Mouse (Mus musculus) heart, embryonic 14.5 days (tissue): ENCODE data around the gene Cttnbp2nl. TPM values are rescaled to one million over a fixed set of nuclear protein-coding genes. Genes with fewer than 3 reads are reported as not detected.

Experiments
- ATAC-seq: fragments of 200-750 bp; cut with Nextera tagmentation; 2 replicates; pipeline ENCODE4 v1.8.0; 2017; ENCODE audit warnings: low read depth, moderate TSS enrichment; ENCODE audit not compliant: insufficient number of reproducible peaks, insufficient read depth, low FRiP score
- H3K27ac ChIP-seq, 2 experiments: fragments of 200-500 bp in 1 of 2; fragments of 300-500 bp in 1 of 2; sonication (generic) in 1 of 2; replicated peaks in 1 of 2; 2 replicates each; pipeline ENCODE4 v1.5.1; 2012 to 2014; ENCODE audit warnings: low read depth in 2 of 2, low read length in 2 of 2, control low read depth in 1 of 2, mild to moderate bottlenecking in 1 of 2, mixed read lengths in 1 of 2; ENCODE audit not compliant: control insufficient read depth in 1 of 2, insufficient read depth in 1 of 2
- H3K27me3 ChIP-seq: fragments of 300-500 bp; sonication (generic); 2 replicates; pipeline ENCODE4 v1.6.1; 2014; ENCODE audit warnings: mild to moderate bottlenecking, low read length, control low read depth; ENCODE audit not compliant: control insufficient read depth, insufficient read depth
- H3K36me3 ChIP-seq: fragments of 300-500 bp; sonication (generic); 2 replicates; pipeline ENCODE4 v1.6.1; 2014; ENCODE audit warnings: mild to moderate bottlenecking, control low read depth, low read length, mixed read lengths; ENCODE audit not compliant: control insufficient read depth, insufficient read depth
- H3K4me1 ChIP-seq, 2 experiments: fragments of 200-500 bp in 1 of 2; fragments of 300-500 bp in 1 of 2; sonication (generic) in 1 of 2; 2 replicates each; pipeline ENCODE4 v1.6.1; 2012 to 2014; ENCODE audit warnings: low read length in 2 of 2, control low read depth in 1 of 2, mixed read lengths in 1 of 2; ENCODE audit not compliant: control insufficient read depth in 2 of 2, insufficient read depth in 2 of 2
- H3K4me2 ChIP-seq: fragments of 300-500 bp; sonication (generic); 2 replicates; pipeline ENCODE4 v1.6.1; 2014; ENCODE audit warnings: mild to moderate bottlenecking, low read length
- H3K4me3 ChIP-seq, 2 experiments: fragments of 200-500 bp in 1 of 2; fragments of 300-500 bp in 1 of 2; sonication (generic) in 1 of 2; 2 replicates each; pipeline ENCODE4 v1.5.1; 2012 to 2014; ENCODE audit warnings: low read length in 2 of 2, mild to moderate bottlenecking in 2 of 2, control low read depth in 1 of 2, low read depth in 1 of 2, moderate library complexity in 1 of 2; ENCODE audit not compliant: control insufficient read depth in 1 of 2, insufficient read depth in 1 of 2
- H3K9ac ChIP-seq: fragments of 300-500 bp; sonication (generic); 2 replicates; pipeline ENCODE4 v1.6.1; 2014; ENCODE audit warnings: mild to moderate bottlenecking, low read length
- H3K9me3 ChIP-seq: fragments of 300-500 bp; sonication (generic); 2 replicates; pipeline ENCODE4 v1.6.1; 2016; ENCODE audit warnings: low read length, control low read depth; ENCODE audit not compliant: control insufficient read depth
- WGBS: fragments of 180-500 bp; shearing (Covaris S2); extraction: QIAGEN DNeasy Blood & Tissue Kit; methylation state at CpG from one replicate; pipeline ENCODE4 v1.1.7; 2014; 5-methylcytosine and 5-hydroxymethylcytosine counted together
- polyA plus RNA-seq: library from polyadenylated mRNA; unstranded; fragments of >200 nt; fragmentation: Nextera tagmentation; extraction: Ambion mirVana; gene quantifications from 2 replicates; pipeline ENCODE4 v1.2.1, GENCODE M21; 2014

Gene Cttnbp2nl
- polyA plus RNA-seq, 1 experiment from 2014 or later, result 22.8 TPM

- whole genome bisulfite sequencing, result 10% methylated on average over 23 of the region's 23 CpGs
- ATAC-seq, result peak; percentile 64; the same call in 1 of the 2 replicates
- Histone ChIP-seq H3K36me3 (no peaks in the 10 kb centered on the region), H3K4me2 (peak overlapping the region; percentile 54), H3K27me3 (no peaks in the 10 kb centered on the region), H3K27ac (0 out of 4 replicates have a peak overlapping the region, but pooled peaks of 1 of the 2 experiments have one; percentile 73), H3K9me3 (no peaks in the 10 kb centered on the region), H3K9ac (peak overlapping the region; percentile 47; the same call in 1 of the 2 replicates), H3K4me1 (peaks cover 17 to 31% of the 10 kb centered on the region in 2 experiments), H3K4me3 (peak overlapping the region in 1 of 2 experiments; percentile 13; a peak in 1 of 4 replicates)
Measured at GRCm38 (mm10) chr3:104992709-104993388, 60.1 kb downstream of the Cttnbp2nl start.

- Histone ChIP-seq H3K27ac (no peak overlapping the region), H3K9ac (no peak overlapping the region), H3K4me1 (peaks cover 13 to 23% of the 10 kb centered on the region in 2 experiments), H3K27me3 (no peaks in the 10 kb centered on the region), H3K4me2 (no peak overlapping the region), H3K36me3 (no peaks in the 10 kb centered on the region), H3K9me3 (no peaks in the 10 kb centered on the region), H3K4me3 (no peak overlapping the region)
- 74% methylated on average over 5 of the region's 5 CpGs for WGBS
- ATAC-seq, result no peak
Measured at GRCm38 (mm10) chr3:104991703-104992102, 61.2 kb downstream of the Cttnbp2nl start.

- no peaks in the 10 kb centered on the region for H3K9me3 ChIP-seq
- H3K27me3 ChIP-seq, result no peaks in the 10 kb centered on the region
- no peak overlapping the region for H3K9ac ChIP-seq
- no peak overlapping the region for H3K27ac ChIP-seq
- H3K36me3 ChIP-seq, result no peaks in the 10 kb centered on the region
- peaks cover 0 to under 1% of the 10 kb centered on the region in 2 experiments; a peak in 1 of 4 replicates for H3K4me1 ChIP-seq
- 69% methylated on average over 5 of the region's 5 CpGs for WGBS
- no peak for ATAC-seq
- H3K4me2 ChIP-seq, result no peak overlapping the region
- H3K4me3 ChIP-seq, result no peak overlapping the region
Measured at GRCm38 (mm10) chr3:104987884-104988283, 65.1 kb downstream of the Cttnbp2nl start.

- Histone ChIP-seq H3K9me3 (no peaks in the 10 kb centered on the region), H3K27me3 (no peaks in the 10 kb centered on the region), H3K27ac (no peak overlapping the region), H3K36me3 (no peaks in the 10 kb centered on the region), H3K4me1 (no peaks in the 10 kb centered on the region), H3K9ac (no peak overlapping the region), H3K4me2 (no peak overlapping the region), H3K4me3 (no peak overlapping the region)
- 76% methylated on average over 5 of the region's 5 CpGs for WGBS
- no peak for ATAC-seq
Measured at GRCm38 (mm10) chr3:104979735-104980134, 73.2 kb downstream of the Cttnbp2nl start.

GRCm38 (mm10) chr3:104967548-104968300 is 85.2 kb downstream of the Cttnbp2nl start:
- Histone ChIP-seq H3K36me3 (no peaks in the 10 kb centered on the region), H3K9ac (peak overlapping the region; percentile 83), H3K9me3 (no peaks in the 10 kb centered on the region), H3K27ac (peak overlapping the region; percentile 17 to 55; a peak in 1 of 4 replicates), H3K27me3 (peaks cover 3% of the 10 kb centered on the region), H3K4me3 (peak overlapping the region; percentile 64 to 71), H3K4me1 (peaks cover 15 to 25% of the 10 kb centered on the region in 2 experiments), H3K4me2 (peak overlapping the region; percentile 84)
- 2% methylated on average over 49 of the region's 49 CpGs for WGBS
- peak; percentile 68 for ATAC-seq

GRCm38 (mm10) chr3:104965991-104966554 is 86.9 kb downstream of the Cttnbp2nl start:
- H3K9me3 ChIP-seq, result no peaks in the 10 kb centered on the region
- no peak overlapping the region for H3K4me3 ChIP-seq
- H3K4me1 ChIP-seq, result peaks cover 22 to 42% of the 10 kb centered on the region in 2 experiments
- no peak overlapping the region for H3K9ac ChIP-seq
- H3K27ac ChIP-seq, result no peak overlapping the region
- no peaks in the 10 kb centered on the region for H3K36me3 ChIP-seq
- WGBS, result 72% methylated on average over 7 of the region's 7 CpGs
- H3K4me2 ChIP-seq, result no peak overlapping the region
- H3K27me3 ChIP-seq, result peaks cover 18% of the 10 kb centered on the region
- ATAC-seq, result no peak

GRCm38 (mm10) chr3:104965070-104965855 is 87.7 kb downstream of the Cttnbp2nl start:
- no peak overlapping the region for H3K4me2 ChIP-seq
- H3K4me1 ChIP-seq, result peaks cover 22 to 47% of the 10 kb centered on the region in 2 experiments
- H3K27me3 ChIP-seq, result peaks cover 26% of the 10 kb centered on the region
- WGBS, result 67% methylated on average over 8 of the region's 8 CpGs
- no peaks in the 10 kb centered on the region for H3K36me3 ChIP-seq
- no peak overlapping the region for H3K4me3 ChIP-seq
- no peak overlapping the region for H3K27ac ChIP-seq
- no peak overlapping the region for H3K9ac ChIP-seq
- no peaks in the 10 kb centered on the region for H3K9me3 ChIP-seq
- no peak for ATAC-seq
